Mouse (Mus musculus) urinary bladder, postnatal 25 days (tissue): ENCODE measurements around the gene 2810459M11Rik.
"Not testable (repeated sequence)": the region's sequence is repeated elsewhere in the genome, so short reads cannot be mapped to it uniquely, and the experiment has no call there.

Experiments used
- DNase-seq: peaks from one replicate; pipeline ENCODE4 v3.0.0; 2022; ENCODE audit warnings: low spot score

The 2810459M11Rik gene

DNA sequence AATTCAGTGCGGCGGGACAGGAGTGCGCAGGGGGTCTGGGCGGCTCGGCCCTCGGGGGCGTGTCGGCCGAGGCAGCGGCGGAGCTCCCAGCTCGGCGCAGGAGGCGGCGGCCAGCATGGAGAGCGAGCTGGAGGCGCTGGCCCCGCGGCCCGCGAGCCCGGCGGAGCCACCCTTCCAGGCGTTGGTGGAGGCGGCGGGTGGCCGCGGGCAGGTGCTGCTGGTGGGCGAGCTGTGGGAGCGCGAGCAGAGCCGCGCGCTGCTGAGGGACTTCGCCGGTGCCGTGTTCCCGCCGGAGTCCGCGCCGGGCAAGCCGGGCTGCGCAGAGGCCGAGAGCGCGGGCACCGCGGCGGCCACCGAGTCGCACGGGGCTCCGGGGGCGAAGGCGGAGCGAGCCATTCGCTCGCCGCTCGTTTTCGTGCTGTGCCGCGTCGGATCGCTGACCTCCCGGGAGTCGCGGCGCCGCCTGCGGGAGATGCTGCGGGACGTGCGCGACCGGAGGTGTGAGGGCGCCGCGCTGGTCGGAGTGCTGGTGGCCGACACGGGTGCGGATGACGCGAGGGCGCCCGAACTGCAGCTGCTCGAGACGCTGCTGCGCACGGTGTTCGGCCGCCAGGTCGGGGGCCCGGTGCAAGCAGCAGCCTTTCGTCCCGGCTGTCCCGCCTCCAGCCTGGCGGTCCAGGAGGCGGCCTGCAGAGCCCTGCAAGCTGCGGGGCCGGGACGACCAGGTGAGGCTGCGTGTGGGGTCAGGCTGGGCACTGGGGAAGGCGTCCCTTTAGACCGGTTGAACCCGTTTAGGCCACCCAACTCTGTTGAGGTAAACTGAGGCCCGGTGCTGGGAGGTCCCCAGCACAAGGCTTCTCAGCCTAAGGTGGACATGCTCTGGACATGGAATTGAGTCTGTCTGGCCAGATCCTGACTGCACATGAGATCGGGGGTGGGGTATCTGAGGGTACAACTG, at the start of gene 2810459M11Rik:
2810459M11Rik (plus strand) TSS at position 16 of the 958 bp plus-strand sequence.
- no peak for DNase-seq

DNA sequence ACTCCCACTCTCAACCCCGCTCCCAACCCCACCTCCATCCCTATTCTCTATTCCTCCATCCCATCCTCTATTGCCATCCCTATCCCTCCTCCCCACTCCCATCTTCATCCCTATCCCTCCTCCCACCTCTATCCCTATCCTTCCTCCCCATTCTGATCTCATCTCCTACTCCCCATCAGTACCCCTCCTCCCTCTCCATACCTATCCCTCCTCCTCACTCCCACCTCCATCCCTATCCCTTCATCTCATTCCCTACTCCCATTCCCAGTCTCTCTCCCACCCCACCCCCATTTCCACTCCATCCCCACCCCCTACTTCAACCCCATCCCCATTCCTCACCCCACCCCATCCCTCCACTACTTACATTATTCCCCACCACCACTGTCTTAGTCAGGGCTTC, 48.4 kb upstream of the 2810459M11Rik start:
- no peak for DNase-seq

DNA sequence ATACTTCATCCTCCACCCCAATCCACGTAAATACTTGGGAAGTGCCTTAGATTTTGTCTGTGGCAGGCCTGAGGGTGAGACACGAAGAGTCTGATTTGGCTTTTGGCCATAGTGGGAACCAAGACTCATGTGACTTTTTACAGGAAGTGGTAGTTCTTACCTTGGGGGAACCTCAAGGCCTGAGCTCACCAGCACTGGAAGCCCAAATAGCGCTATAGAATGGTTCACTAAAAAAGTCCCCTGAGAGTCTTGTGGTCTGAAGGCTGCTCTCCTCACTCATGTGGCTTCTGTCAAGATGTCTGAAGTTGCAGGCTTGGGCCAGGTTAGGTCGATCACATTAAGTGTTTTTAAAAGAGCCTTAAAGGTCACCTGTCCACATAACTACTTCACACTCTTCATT, 47.7 kb upstream of the 2810459M11Rik start:
- no peak for DNase-seq

DNA sequence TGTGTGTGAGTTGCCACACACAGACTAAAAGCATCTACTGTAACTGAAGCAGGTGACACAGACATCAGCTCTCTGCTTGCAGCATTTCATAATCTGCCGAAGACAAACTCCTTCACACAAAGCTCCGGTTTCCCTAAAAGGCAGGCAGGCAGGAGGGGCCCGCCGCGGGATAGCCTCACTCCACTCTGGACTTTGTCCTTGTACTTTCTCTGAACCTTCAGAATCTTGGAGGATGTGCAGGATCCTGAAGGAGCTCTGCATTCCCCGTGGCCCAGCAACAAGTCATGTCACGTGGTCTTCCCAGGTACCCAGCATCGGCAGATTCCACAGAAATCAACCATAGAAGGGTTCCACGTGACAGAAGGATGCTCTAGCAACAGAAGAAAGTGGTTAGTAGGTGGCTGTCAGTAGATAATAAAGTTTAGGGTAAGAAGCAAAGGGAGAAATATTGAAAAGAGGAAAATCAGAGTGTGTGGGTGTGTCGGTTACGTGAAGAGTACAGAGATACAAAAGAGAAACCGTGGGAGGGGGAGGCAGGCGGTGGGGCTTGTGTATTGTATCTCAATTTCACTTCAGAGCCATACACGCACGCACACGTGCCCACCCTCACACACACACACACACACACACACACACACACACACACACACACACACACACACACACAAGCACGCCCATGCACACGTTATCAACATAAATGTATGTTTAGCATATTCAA, 45.7 kb upstream of the 2810459M11Rik start:
- no peak for DNase-seq

DNA sequence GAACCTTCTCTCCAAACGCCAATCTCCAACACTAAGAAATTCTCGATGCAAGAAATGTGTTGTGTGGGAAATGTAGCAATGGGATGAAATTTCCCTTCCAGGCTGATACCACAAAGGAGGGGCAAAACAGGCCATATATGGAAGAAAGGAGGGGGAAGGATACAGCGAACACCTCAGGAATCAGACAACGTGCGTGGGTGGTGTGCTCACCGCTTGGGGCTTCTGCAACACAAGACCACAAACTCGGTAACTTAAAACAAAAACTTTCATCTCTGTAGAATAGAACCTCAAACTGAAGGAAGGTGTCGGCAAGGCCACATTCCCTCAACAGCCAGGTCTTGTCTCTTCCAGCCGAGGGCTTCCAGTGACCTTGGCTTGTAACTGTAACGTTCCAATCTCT, 40.1 kb upstream of the 2810459M11Rik start:
- DNase-seq: no peak

DNA sequence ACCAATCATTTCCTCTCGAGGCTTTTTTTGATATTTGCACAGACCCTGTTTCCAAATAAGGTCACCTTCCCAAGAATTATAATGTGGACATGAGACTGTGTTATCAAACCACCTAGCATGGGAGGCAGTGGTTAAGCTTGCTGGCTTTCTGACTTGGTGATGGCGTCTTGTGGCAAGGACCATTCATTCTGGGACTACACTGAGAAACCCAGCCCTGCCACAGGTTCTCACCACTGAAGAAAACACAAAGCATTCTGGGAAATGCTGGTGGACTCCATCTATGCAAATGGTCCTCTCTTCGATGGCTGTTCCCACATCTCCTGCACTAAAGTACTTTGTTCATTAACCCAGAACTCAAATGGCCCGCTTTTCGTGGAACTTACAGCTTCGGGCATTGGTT, 39.6 kb upstream of the 2810459M11Rik start:
- DNase-seq: no peak

DNA sequence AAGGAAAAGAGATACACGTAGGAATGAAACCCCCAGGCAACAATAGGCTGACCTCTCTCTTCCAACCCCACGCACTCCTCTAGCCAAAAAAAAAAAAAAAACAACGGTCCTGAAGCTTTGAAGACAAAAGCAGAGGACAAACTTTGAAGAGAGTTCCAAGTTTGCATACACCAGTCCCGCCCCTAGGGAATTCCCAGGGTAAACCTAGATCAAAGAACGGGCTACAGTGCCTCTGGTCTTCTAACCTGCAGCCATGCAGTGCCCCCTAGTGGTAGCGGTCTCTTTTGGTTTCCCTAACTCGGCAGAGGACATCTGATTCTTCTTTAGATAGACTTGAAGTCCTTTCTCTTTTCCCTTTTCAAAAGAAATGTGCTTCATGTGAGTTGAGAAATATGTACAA, 37.9 kb upstream of the 2810459M11Rik start:
- peak; percentile 94 for DNase-seq

DNA sequence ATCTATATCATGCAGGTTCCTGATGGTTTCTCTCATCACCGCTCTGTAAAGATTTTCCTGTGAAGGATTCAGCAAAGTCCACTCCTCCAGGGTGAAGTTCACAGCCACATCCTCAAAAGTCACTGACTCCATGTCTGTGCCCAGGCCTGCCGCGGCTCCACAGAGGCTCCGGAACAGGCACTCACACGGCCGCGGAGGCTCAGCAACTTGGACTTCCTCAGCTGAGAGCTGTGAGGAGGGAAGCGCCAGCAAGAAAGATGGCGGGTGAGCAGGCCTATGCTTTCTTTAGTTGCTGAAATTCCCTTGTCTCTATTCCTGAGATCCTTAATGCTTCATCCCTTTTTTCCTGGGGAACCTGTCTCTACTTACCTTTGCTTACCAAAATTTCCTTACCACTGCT, 29.9 kb upstream of the 2810459M11Rik start:
- not testable (repeated sequence) for DNase-seq

DNA sequence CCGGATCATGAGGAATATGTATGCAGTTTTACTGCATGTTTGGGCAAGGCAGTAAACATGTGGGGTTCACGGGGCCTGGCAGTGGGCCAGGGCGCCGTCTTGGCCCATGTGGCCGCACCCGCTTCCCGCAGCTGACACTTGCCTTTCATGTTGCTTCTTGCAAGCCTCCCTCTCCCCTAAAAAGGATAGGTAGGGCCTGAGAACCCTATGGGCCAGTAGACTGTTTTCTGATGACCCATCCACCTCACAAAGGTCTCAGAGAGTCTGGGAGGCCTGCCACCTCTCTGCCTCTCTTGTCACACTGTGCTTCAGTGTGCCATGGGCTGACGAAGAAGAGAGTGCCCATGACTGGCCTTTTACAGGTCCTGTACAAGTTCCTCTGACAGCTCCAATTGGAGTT, 29.1 kb upstream of the 2810459M11Rik start, which contains the start of gene Spata3:
Spata3 (plus strand) TSS at position 301 of the 400 bp plus-strand sequence.
- no peak for DNase-seq

DNA sequence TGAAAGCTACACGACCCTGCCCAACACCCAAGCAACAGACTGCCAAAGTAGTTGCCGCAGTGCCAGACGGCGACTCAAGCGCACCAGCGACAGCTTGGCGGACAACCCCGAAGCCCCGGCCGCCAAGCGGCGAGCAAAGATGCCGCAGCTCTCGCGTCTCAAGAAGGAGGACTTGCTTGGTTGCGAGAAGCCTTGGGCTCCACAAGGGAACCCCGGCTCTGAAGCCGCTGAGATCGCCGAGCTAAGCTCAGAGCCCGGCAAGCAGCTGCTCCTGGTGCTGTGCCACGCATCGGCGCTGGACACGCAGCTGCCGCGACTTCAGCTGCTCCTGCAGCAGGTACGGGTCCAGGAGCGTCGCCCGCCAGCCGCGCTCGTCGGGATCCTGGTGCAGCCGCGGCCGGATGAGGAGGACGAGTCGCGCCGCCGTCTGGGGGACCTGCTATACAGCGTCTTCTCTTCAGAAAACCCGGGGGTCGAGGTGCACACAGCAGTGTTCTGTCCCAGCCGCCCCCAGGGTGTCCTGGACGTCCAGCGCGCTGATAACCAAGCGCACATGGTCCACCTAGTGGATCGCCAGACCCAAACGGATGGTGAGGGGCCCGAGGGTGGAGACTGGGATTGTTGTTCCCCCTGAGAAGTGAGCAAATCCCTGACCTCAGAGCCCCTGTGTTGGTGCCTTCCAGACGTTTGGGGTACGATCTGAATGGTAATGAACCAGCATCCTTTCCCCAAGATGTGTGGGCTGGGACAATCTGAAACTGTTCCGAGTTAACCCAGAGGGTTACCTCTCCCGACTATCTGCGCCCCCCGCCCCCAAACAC, 27.2 kb upstream of the 2810459M11Rik start:
- DNase-seq: peak; percentile 34

DNA sequence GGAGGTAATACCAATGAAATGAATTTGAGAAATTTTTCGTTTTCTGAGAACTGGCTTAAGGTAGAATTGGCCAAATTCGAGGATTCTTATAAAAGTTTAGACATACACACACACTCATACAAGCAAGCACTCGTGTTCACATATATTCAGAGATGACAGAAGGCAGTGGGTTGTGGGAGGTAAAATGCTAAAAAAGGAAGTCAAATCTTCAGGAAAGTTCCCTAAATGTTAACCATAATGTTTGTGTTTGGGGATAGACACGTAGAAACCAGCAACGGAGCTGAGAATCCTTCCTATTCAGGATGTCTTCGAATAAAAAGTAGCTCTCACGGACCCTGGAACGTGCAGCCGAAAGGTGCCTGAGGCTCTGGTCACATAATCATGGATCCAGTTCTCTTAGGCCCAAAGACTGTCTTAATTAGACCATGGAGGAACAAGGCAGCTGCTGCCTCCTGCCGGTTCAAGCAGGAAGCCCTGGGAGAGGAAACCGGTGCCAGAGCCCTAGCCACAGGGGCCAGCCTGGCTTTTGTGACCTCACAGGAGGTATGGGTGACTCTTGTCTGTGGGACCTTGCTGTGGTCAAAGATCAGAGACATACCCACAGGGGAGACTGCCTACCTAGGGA, 24.2 kb upstream of the 2810459M11Rik start:
- DNase-seq: no peak

DNA sequence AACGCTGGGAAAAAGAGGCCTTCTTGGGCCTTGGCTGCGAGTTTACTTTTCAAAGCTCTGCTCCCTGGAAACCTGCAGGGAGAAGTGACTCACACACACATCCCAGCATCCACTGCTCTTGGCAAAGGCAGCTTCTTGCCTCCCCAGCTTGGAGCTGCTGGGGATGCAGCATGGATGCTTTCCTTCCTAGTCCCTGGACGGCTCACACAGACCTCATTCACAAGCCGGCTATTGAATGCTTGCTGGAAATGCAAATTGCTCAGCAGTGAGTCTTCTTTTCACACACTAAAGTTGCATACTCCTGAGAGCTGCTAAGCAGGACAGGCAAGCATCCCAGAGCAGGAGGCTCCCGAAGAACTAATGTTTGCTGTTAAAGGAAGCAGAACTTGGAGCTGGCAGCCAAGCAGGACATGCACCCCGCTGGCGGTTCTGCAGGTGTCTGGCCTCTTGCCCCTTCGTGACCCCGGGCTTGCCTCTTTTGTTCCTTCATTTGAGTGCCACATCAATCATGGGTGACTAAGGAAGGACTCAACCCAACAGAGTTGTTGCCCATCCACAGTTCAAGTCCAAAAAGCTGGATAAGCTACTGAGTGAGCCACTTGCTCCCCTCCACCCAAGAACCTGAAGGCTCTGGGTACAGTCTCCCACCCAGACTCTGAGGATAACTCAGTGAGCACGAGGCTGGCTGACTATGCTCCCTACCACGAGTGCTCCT, 13.2 kb upstream of the 2810459M11Rik start:
- no peak for DNase-seq

DNA sequence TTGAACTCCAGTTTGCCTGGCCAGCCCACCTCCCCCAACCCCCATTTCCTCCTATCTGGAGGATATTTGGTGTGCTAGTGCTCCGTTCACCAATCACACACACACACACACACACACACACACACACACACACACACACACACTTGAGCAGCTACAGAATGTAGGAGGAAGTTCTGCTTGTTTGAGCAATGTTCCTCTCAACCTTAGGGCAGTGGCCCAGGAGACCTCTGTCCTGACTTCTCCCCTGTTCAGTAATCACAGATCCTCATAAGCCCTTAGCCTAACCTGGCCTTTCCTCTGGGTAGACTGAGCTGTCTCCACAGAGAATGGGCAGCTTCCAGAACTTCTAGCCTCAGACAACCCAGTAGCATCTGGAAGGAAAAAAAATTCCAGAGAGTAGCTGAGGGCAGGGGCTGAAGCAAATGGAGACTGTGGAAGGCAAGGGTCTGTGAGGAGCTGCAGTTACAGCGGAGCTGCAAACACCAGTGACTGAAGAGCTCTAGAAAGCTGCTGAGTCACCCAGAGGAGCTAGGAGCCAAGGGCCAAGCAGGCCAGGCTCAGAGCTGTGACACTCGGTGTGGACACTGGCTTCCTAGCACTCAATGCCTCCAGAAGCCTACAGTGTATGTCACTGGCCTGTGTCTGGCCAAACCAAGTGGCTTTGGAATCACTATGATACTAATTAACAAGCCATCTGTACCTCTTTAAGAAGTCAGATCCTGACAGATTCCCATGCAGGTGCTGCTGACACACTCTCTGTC, 7.3 kb upstream of the 2810459M11Rik start:
- DNase-seq: no peak

DNA sequence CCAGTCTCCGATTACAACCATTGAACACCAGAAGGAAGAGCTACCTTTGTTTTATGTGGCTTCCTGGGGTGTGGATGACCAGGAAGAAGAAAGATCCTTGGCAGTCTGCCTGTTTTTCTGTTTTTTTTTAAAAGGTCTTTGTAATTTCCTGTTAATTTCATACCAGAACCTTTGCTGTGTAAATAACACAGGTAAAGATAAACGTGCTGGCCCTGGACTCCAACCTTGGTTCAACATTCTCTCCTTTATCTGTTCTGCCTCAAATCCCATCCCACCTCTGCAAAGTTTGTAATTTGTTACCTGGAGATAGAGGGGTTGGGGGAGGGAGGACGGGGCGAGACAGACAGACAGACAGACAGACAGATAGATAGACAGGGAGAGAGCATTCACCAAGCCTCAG, 5.5 kb upstream of the 2810459M11Rik start:
- DNase-seq: no peak

DNA sequence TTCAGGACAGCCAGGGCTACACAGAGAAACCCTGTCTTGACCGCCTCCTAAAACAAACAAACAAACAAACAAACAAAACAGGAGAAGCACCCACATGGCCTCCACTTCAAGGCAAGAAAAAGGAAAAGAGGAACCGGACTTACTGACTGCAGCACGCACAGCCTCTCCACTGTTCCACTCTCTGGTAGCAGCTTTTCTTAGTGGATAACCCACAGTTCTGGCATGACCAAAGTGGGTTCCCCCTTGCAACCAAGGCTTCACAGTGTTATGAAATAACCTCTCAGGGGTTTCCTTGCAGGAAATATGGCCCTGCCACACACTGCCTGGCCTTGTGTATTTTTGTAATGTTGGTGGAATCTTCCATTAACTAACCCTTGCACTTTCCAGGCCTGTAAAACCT, 4.8 kb upstream of the 2810459M11Rik start:
- no peak for DNase-seq

DNA sequence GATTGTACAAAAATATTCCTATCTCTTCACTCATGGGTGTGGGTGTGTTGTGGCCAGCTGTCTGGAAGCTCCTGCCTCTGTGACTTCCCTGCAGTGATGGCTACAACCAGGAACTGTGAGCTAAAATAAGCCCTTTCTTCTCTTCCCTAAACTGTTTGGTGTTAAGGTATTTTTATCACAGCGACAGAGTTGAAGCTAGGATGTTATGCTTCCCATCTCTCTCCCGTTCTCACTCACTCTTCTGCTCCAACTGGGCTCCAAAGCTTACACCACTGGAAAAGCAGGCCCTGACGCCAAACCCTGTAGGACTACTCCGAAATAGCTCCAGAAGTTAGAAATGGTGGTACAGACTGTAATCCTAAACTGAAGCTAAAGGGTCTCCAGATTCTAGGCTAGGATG, 607 bp upstream of the 2810459M11Rik start:
- DNase-seq: no peak

DNA sequence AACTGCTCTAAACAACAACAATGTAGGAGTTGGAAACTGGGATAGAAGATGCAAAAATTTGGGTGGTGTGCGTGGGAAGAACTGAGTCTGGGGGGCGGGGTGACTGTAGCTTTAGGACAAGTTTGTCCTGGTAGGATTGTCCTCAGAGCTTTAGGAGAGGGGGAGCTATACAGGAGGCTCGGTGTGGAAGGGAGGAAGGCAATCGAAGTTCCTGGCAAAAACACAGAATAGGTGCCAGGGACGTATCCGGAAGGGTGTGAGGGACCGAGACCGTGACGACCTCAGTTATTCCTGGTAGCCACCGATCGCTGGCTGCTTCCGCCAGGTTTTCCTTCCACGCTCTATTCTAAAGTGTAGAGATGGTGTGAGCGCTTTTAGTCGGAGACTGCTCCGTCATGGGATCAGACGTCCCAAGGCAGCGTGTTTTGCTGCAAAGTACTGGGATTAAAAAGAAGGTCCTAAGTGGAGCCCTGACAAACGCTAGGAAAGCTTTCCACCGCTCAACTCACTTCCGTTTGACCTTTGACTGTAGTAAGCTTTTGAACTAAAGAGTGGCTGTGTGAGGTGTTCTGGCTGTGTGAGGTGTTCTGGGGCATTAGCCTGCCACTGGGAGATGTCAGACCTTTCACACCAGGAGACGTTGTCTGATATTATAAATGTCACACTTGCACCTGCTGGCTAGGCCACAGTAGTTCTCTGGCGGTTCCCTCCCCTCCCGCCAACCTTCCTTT, 1.3 kb downstream of the 2810459M11Rik start:
- DNase-seq: no peak

DNA sequence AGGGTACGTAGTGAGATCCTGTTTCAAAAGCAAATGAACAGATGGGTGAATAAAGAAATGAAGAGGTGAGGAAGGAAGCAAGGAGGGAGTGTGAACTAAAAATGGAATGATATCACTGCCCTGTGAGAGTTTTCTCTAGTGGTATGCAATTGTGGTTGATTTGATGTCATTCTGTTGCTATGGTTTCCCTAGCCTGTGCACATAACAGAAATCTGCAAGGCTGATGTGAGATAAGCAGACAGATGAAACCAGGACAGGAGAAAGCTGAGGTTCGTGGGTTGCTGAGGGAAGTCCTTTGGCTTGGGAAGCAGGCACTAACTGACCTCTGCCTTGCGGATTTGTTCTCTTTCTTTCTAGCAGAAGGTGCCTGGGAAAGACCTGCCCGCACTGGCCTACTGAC, 2.6 kb downstream of the 2810459M11Rik start:
- DNase-seq: no peak

DNA sequence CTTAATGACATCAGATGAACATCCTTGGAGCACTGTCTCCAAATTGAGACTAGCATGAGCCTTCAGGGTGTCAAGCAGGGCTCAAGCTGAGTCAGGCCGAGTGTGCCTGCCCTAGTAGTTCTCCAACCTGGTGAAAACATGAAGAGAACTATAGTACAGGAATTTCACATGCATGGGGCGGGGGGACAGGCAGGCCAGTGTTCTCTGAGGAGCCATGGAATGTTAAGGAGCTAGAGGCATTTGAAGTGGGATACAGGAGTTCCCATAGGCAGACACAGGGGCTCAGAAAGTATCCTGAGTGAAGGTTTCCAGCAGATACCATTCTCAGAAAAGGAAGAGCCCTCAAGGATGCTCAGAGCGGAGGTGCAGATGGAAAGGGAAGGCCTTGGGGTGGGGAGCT, 3.1 kb downstream of the 2810459M11Rik start:
- DNase-seq: no peak
